Mouse (Mus musculus) embryonic facial prominence, embryonic 10.5 days (tissue): ENCODE measurements around the gene Myh7b. TPM values are rescaled to one million over a fixed set of nuclear protein-coding genes. Genes with fewer than 3 reads are reported as not detected.
"Not testable (repeated sequence)": the region's sequence is repeated elsewhere in the genome, so short reads cannot be mapped to it uniquely, and the experiment has no call there.

Source experiments
- DNase-seq: peaks from one replicate; pipeline ENCODE4 v3.0.0-alpha.2; 2017; ENCODE audit warnings: low spot score
- H3K27ac ChIP-seq: fragments of 300-500 bp; sonication (generic); replicated peaks from 2 replicates; pipeline ENCODE4 v1.5.1; 2016; ENCODE audit warnings: mild to moderate bottlenecking
- H3K27me3 ChIP-seq: fragments of 300-500 bp; sonication (generic); replicated peaks from 2 replicates; pipeline ENCODE4 v1.6.1; 2016; ENCODE audit warnings: low read depth, mild to moderate bottlenecking; ENCODE audit not compliant: poor library complexity, severe bottlenecking
- H3K36me3 ChIP-seq: fragments of 300-500 bp; sonication (generic); replicated peaks from 2 replicates; pipeline ENCODE4 v1.6.1; 2016; ENCODE audit warnings: mild to moderate bottlenecking, moderate library complexity
- H3K4me1 ChIP-seq: fragments of 300-500 bp; sonication (generic); 2 replicates; pipeline ENCODE4 v1.6.1; 2016
- H3K4me3 ChIP-seq: fragments of 300-500 bp; sonication (generic); 2 replicates; pipeline ENCODE4 v1.5.1; 2016; ENCODE audit warnings: mild to moderate bottlenecking, moderate library complexity
- H3K9me3 ChIP-seq: fragments of 300-500 bp; sonication (generic); 2 replicates; pipeline ENCODE4 v1.6.1; 2016; ENCODE audit warnings: mild to moderate bottlenecking
- WGBS: fragments of 180-500 bp; shearing (Covaris S2); methylation state at CpG from one replicate; pipeline ENCODE4 v1.1.7; 2016; 5-methylcytosine and 5-hydroxymethylcytosine counted together
- polyA plus RNA-seq: library from polyadenylated mRNA; unstranded; fragments of >200 nt; fragmentation: Nextera tagmentation; extraction: Ambion mirVana; gene quantifications from 2 replicates; pipeline ENCODE4 v1.2.1, GENCODE M21; 2016

The Myh7b gene
- polyA plus RNA-seq, 1 experiment from 2014 or later: 0.77 TPM

DNA sequence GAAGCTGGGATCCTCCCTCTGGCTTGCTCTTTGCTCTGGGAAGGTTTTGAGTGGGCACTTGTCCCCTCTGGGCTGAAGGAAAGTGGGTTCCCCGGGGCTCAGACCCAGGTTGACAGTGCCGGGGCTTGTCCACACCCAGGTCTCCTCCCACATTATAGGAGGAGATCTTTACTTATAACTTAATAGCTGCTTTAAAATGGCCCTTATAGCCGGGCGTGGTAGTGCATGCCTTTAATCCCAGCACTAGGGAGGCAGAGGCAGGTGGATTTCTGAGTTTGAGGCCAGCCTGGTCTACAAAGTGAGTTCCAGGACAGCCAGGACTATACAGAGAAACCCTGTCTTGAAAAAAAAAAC, 5.8 kb upstream of the Myh7b start:
- 78% methylated on average over 4 of the region's 4 CpGs for WGBS
- H3K4me1 ChIP-seq: peaks cover 15% of the 10 kb centered on the region
- H3K4me3 ChIP-seq, H3K9me3 ChIP-seq, DNase-seq, H3K36me3 ChIP-seq, H3K27me3 ChIP-seq: not testable (repeated sequence)
- H3K27ac ChIP-seq: peak overlapping the region; percentile 26; the same call in 1 of the 2 replicates

DNA sequence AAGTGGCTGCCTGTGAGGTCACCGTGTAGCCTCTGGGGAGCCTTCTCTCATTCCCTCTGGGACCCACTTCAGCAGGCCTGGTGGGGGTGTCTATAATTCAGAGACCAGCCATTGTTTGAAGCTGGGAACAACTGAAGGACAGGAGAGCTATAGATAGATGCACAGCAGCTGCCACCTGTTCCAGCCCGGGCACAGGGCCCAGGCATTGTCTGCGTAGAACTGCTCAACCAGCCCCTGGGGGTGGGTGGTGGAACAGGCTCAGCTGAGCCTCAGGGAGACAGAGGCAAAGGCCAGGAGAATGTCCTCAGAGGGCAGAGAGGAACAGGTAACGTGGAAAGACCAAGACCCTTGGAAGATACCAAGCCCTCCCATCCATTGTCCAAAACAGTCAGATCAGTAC, 4.7 kb upstream of the Myh7b start:
- H3K4me3 ChIP-seq: no peak overlapping the region
- no peaks in the 10 kb centered on the region for H3K36me3 ChIP-seq
- no peak for DNase-seq
- no peaks in the 10 kb centered on the region for H3K9me3 ChIP-seq
- H3K27me3 ChIP-seq: no peaks in the 10 kb centered on the region
- no peak overlapping the region for H3K27ac ChIP-seq
- H3K4me1 ChIP-seq: peaks cover 15% of the 10 kb centered on the region
- 82% methylated on average over 4 of the region's 4 CpGs for WGBS

DNA sequence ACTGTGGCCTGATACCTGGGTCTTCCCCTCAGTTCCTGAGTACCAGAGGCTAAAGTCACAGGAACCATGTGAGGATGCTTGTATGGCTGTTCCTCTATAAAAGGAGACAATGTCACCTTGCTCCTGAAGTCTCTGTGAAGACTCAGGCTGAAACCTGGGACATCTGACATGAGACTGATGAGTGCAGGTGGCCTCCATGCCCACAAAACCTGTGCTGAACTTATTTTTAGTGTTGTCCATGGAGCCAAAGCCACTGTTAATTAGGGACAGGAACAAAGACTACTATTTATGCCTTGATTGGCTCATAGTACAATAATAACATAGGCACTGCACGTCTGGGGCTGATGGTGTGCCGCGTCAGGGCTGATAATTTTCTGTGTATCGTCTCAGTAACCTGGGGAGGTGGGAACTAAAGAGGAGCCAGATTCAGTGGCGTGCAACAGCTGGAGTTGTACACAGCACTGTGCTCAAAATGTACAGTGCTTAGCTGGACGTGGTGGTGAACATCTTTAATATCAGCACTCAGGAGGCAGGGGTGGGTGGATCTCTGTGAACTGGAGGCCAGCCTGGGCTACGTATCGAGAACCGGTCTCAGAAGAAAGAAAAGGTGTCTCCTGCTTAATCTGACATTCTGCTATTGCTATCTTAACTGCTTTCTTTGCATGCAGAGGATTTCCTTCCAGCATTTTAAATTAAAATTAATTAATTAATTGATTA, 980 bp downstream of the Myh7b start:
- no peaks in the 10 kb centered on the region for H3K9me3 ChIP-seq
- no peak for DNase-seq
- peaks cover 11% of the 10 kb centered on the region for H3K4me1 ChIP-seq
- no peak overlapping the region for H3K27ac ChIP-seq
- H3K27me3 ChIP-seq: peaks cover 35% of the 10 kb centered on the region
- no peaks in the 10 kb centered on the region for H3K36me3 ChIP-seq
- WGBS: 88% methylated on average over 9 of the region's 9 CpGs
- H3K4me3 ChIP-seq: no peak overlapping the region

DNA sequence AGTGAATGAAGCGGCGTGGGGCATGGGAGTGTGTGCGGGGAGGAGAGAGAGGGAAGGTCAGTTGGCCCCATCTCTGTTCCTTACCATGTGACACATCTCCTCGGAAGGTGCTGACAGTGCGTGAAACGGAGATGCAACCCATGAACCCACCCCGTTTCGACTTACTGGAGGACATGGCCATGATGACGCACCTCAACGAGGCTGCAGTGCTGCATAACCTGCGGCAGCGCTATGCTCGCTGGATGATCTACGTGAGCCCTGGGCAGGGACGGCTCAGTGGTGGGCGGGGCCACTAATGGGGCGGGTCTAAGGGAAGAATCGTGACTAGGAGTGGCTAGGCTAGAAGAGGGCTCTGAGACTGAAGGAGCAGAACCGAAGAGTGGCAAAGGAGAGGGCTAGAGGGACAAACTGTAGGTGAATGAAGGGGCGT, 2.3 kb downstream of the Myh7b start:
- Histone ChIP-seq H3K27ac (peak overlapping the region; percentile 53; the same call in 1 of the 2 replicates), H3K4me1 (peaks cover 11% of the 10 kb centered on the region), H3K36me3 (no peaks in the 10 kb centered on the region), H3K27me3 (peaks cover 35% of the 10 kb centered on the region), H3K4me3 (peak overlapping the region; percentile 49), H3K9me3 (no peaks in the 10 kb centered on the region)
- WGBS: 3% methylated on average over 20 of the region's 20 CpGs
- DNase-seq: peak; percentile 74

DNA sequence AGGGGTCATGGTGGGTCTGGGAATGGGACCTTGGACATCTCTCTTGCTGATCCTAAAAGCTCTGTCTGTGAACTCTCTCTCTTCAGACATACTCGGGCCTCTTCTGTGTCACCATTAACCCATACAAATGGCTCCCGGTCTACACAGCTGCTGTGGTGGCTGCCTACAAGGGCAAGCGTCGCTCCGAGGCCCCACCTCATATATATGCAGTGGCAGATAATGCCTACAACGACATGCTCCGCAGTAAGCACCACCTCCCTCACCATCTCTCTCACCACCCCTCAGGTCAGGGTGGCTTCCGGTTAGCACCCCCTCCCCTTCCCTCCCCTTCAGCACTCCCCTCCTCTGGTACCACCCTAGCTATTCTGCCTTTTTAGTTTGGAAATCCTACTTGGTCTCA, 2.9 kb downstream of the Myh7b start:
- Histone ChIP-seq H3K36me3 (no peaks in the 10 kb centered on the region), H3K9me3 (no peaks in the 10 kb centered on the region), H3K27ac (peak overlapping the region; percentile 53; the same call in 1 of the 2 replicates), H3K4me1 (peaks cover 11% of the 10 kb centered on the region), H3K27me3 (peaks cover 35% of the 10 kb centered on the region), H3K4me3 (peak overlapping the region; percentile 49)
- WGBS: 71% methylated on average over 8 of the region's 8 CpGs
- no peak for DNase-seq

DNA sequence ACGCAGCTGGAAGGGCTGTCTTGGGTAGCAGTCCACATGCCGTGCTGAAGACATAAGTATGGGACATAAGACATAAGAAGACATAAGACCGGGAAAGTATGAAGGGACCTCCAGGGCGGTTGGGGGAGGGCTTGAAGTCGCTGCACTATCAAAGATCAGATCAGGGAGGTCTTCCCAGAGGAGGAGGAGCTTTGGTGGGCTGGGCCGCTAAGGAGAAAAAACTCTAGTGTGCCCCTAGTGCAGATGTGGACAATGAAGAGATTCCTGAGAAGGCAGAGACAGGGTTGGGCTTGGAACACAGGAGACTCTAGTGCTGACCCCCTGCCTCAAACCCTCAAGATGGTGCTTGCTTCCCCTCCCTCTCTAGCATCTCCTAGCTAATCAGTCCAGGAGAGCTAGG, 6.0 kb downstream of the Myh7b start:
- H3K27me3 ChIP-seq: peaks cover 33% of the 10 kb centered on the region
- H3K27ac ChIP-seq: no peak overlapping the region
- no peaks in the 10 kb centered on the region for H3K36me3 ChIP-seq
- no peak for DNase-seq
- no peak overlapping the region for H3K4me3 ChIP-seq
- peaks cover 15% of the 10 kb centered on the region for H3K4me1 ChIP-seq
- no peaks in the 10 kb centered on the region for H3K9me3 ChIP-seq
- 54% methylated on average over 6 of the region's 6 CpGs for WGBS

DNA sequence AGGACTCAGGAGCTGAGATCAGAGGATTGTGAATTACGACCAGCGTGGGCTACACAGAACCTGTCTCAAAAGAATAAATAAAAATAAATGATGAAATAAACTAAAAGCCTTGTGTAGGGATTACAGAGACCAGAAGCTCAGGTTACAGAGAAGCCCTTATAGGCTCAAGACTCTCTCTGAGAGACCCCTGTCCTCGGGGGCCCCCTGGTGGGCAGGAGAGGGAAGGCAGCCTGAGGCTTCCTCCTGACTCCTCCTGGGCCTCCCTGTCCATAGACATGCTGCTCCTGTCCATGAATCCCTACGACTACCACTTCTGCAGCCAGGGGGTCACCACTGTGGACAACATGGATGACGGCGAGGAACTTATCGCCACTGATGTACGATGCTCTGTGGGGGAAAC, 8.8 kb downstream of the Myh7b start:
- Histone ChIP-seq H3K9me3 (no peaks in the 10 kb centered on the region), H3K27ac (no peak overlapping the region), H3K4me1 (peaks cover 9% of the 10 kb centered on the region; the same call in 1 of the 2 replicates), H3K4me3 (no peak overlapping the region), H3K36me3 (no peaks in the 10 kb centered on the region), H3K27me3 (peaks cover 30% of the 10 kb centered on the region)
- DNase-seq: peak; percentile 90
- 17% methylated on average over 8 of the region's 8 CpGs for WGBS

DNA sequence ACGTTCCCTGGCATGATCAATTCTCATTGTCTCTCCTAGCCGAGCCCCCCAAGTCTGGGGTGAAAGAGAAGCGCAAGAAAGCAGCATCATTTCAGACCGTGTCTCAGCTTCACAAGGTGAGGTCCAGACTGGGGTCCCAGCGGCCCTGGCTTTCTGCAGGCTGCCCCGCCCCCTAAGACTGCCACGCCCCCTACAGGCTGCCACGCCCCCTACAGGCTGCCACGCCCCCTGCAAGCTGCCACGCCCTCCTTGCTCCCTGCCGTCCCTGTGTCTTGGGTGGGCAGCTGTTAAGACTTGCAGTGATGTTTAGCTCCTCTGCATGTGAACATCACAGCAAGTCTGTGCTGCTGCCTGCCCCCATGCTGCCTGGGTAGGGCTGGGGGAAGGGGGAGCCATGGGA, 11.6 kb downstream of the Myh7b start:
- Histone ChIP-seq H3K27me3 (peaks cover 54% of the 10 kb centered on the region), H3K27ac (no peak overlapping the region), H3K36me3 (no peaks in the 10 kb centered on the region), H3K9me3 (no peaks in the 10 kb centered on the region), H3K4me3 (no peak overlapping the region), H3K4me1 (peaks cover 9% of the 10 kb centered on the region; the same call in 1 of the 2 replicates)
- 34% methylated on average over 11 of the region's 11 CpGs for WGBS
- no peak for DNase-seq

DNA sequence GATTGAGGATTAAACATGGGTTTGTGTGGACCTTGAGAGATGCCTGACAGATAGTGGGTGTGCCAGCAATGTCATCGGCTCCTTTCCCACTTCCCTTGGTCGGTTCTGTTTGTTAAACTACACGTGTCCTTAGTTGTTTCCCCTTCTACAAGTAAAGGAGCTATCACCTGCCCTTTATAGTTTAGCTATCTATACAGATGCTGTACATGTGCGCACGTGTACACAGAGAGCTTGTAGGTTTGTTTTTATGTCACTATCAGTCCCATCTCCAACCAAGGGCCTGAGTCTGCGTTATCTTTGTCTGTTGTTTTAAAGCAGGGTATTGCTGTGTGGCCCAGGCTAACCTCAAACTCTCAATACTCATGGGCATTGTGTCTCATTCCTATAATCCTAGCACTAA, 13.0 kb downstream of the Myh7b start:
- Histone ChIP-seq H3K36me3 (no peaks in the 10 kb centered on the region), H3K27ac (no peak overlapping the region), H3K4me3 (no peak overlapping the region), H3K27me3 (peaks cover 68% of the 10 kb centered on the region), H3K4me1 (peaks cover 14% of the 10 kb centered on the region), H3K9me3 (no peaks in the 10 kb centered on the region)
- 85% methylated on average over 6 of the region's 6 CpGs for WGBS
- no peak for DNase-seq

DNA sequence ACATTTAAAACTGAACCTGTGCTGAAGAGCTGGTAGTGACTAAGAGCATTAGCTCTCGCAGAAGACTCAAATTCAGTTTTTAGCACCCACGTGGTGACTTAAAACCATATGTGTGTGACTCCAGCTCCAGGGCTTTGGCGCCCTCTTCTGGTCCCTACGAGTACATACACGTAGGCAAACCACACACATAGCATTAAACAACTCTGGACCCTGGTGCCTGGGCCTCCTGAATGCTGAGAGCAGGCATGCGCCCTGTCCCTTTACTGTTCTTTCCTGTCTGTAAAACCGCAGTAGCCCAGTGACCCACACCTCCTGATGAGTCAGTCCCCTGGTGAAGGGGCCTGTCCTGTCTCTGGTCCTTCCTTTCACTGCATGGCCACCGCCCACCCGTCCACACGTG, 13.7 kb downstream of the Myh7b start:
- DNase-seq: peak; percentile 54
- H3K27me3 ChIP-seq: peaks cover 75% of the 10 kb centered on the region

DNA sequence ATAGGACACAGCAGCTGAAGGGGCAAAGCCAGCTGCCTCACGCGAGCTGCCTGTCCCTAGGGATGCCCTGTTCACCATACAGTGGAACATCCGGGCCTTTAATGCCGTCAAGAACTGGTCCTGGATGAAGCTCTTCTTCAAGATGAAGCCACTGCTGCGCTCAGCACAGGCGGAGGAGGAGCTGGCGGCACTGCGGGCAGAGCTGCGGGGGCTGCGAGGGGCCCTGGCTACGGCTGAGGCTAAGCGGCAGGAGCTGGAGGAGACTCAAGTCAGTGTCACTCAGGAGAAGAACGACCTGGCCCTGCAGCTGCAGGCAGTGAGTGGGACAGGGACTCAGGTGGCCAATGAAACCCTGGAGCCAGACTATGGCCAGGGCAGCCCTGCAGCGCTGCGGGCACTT, 15.3 kb downstream of the Myh7b start:
- Histone ChIP-seq H3K4me3 (no peak overlapping the region), H3K27ac (no peak overlapping the region), H3K4me1 (peaks cover 33% of the 10 kb centered on the region), H3K36me3 (peaks cover 11% of the 10 kb centered on the region), H3K9me3 (no peaks in the 10 kb centered on the region), H3K27me3 (peaks cover 87% of the 10 kb centered on the region)
- DNase-seq: no peak
- 59% methylated on average over 15 of the region's 15 CpGs for WGBS

More for the DNA sequence above, 13.7 kb downstream of the Myh7b start:
- WGBS: 35% methylated on average over 10 of the region's 10 CpGs
- Histone ChIP-seq H3K4me1 (peaks cover 17% of the 10 kb centered on the region), H3K27ac (no peak overlapping the region), H3K4me3 (no peak overlapping the region), H3K9me3 (no peaks in the 10 kb centered on the region), H3K36me3 (no peaks in the 10 kb centered on the region)

DNA sequence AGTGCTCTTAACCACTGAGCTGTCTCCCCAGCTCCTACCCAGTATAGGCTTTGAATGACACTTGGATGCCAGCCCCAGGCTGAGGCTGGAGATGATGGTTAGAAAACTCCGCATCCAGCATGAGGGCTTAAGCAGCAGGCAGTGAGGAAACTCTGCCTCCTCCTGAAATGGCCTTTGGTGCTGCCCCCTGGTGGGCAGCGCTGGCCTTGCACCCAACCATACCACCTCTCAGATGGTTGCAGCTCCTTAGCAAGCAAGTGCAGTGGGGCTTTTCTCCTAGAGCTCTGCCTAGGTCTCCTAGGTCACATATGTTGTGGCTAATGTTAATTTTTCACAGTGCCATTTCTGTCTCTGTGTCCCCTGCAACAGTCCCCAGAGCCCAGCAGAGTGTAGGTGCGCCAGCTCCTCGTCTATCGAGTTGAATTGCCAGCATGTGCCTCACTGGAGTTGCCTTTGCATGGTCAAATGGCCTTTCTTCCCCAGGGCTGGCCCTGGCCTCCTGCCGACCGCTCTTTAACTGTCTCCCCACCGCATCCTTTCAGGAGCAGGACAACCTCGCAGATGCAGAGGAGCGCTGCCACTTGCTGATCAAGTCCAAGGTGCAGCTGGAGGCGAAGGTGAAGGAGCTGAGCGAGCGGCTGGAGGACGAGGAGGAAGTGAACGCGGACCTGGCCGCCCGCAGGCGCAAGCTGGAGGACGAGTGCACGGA, 16.2 kb downstream of the Myh7b start:
- 46% methylated on average over 21 of the region's 21 CpGs for WGBS
- peak; percentile 86 for DNase-seq
- Histone ChIP-seq H3K36me3 (peaks cover 20% of the 10 kb centered on the region), H3K4me1 (peaks cover 41% of the 10 kb centered on the region), H3K27me3 (peaks cover 96% of the 10 kb centered on the region), H3K4me3 (no peak overlapping the region), H3K27ac (no peak overlapping the region), H3K9me3 (no peaks in the 10 kb centered on the region)

DNA sequence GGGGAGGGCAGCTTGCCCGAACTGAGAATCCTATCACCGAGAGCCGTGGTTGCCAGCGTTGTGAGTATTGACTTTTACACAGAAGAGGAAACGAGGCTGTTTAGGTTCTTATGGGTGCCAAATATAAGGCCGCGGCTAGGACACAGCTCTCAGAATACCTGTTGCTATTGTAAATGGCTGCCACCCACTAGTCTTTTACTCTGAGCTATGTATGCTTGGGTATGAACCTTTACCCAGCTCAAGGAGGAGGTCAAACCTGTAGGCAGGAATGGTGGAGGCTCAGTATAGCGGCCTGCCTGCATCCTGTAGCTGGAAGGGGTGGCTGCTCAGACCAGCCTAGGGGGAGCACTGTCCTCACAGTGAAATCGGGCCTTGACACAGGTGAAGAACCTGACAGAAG, 17.1 kb downstream of the Myh7b start:
- Histone ChIP-seq H3K27ac (no peak overlapping the region), H3K9me3 (no peaks in the 10 kb centered on the region), H3K4me1 (peaks cover 44% of the 10 kb centered on the region), H3K36me3 (peaks cover 29% of the 10 kb centered on the region), H3K27me3 (peaks cover 96% of the 10 kb centered on the region), H3K4me3 (no peak overlapping the region)
- DNase-seq: no peak
- 81% methylated on average over 9 of the region's 9 CpGs for WGBS
